Mouse (Mus musculus) liver, embryonic 14.5 days (tissue): ENCODE results near the gene Lbhd2.

Experiments
- CTCF ChIP-seq: IDR thresholded peaks from 2 replicates; pipeline ENCODE4 v1.5.1; 2016; ENCODE audit warnings: antibody characterized with exemption, low read depth, control low read depth
- EP300 ChIP-seq: IDR thresholded peaks from 2 replicates; pipeline ENCODE4 v1.6.1; 2016; ENCODE audit warnings: antibody characterized with exemption, low read depth

- TF ChIP-seq CTCF (no peak), EP300 (no peak)
Observed at GRCm38 (mm10) chr12:111447350-111447749, 40.7 kb downstream of the Lbhd2 start.
